Mouse (Mus musculus) limb, embryonic 12.5 days (tissue): ENCODE measurements around the gene Eepd1. TPM values are rescaled to one million over a fixed set of nuclear protein-coding genes. Genes with fewer than 3 reads are reported as not detected.

Experiments
- ATAC-seq: fragments of 200-750 bp; cut with Nextera tagmentation; 2 replicates; pipeline ENCODE4 v1.8.0; 2017; ENCODE audit warnings: low read depth, moderate TSS enrichment; ENCODE audit not compliant: insufficient number of reproducible peaks, insufficient read depth, low FRiP score, low TSS enrichment
- H3K27ac ChIP-seq: fragments of 300-500 bp; sonication (generic); 2 replicates; pipeline ENCODE4 v1.5.1; 2016; ENCODE audit warnings: mild to moderate bottlenecking, moderate library complexity
- H3K27me3 ChIP-seq: fragments of 300-500 bp; sonication (generic); 2 replicates; pipeline ENCODE4 v1.6.1; 2016; ENCODE audit warnings: mild to moderate bottlenecking, moderate library complexity
- H3K36me3 ChIP-seq: fragments of 300-500 bp; sonication (generic); 2 replicates; pipeline ENCODE4 v1.6.1; 2016; ENCODE audit warnings: mild to moderate bottlenecking, moderate library complexity
- H3K4me1 ChIP-seq: fragments of 300-500 bp; sonication (generic); replicated peaks from 2 replicates; pipeline ENCODE4 v1.6.1; 2016
- H3K4me2 ChIP-seq: fragments of 300-500 bp; sonication (generic); 2 replicates; pipeline ENCODE4 v1.6.1; 2016; ENCODE audit warnings: mild to moderate bottlenecking, moderate library complexity
- H3K4me3 ChIP-seq: fragments of 300-500 bp; sonication (generic); replicated peaks from 2 replicates; pipeline ENCODE4 v1.5.1; 2016; ENCODE audit warnings: mild to moderate bottlenecking
- H3K9ac ChIP-seq: fragments of 300-500 bp; sonication (generic); replicated peaks from 2 replicates; pipeline ENCODE4 v1.6.1; 2016; ENCODE audit warnings: mild to moderate bottlenecking, moderate library complexity
- H3K9me3 ChIP-seq: fragments of 300-500 bp; sonication (generic); 2 replicates; pipeline ENCODE4 v1.6.1; 2016; ENCODE audit warnings: mild to moderate bottlenecking, moderate library complexity
- WGBS: fragments of 180-500 bp; shearing (Covaris S2); methylation state at CpG from one replicate; pipeline ENCODE4 v1.1.7; 2016; 5-methylcytosine and 5-hydroxymethylcytosine counted together
- polyA plus RNA-seq: library from polyadenylated mRNA; unstranded; fragments of >200 nt; fragmentation: Nextera tagmentation; extraction: Ambion mirVana; gene quantifications from 2 replicates; pipeline ENCODE4 v1.2.1, GENCODE M21; 2016

The Eepd1 gene
- polyA plus RNA-seq, 1 experiment from 2014 or later: 24.1 TPM

DNA sequence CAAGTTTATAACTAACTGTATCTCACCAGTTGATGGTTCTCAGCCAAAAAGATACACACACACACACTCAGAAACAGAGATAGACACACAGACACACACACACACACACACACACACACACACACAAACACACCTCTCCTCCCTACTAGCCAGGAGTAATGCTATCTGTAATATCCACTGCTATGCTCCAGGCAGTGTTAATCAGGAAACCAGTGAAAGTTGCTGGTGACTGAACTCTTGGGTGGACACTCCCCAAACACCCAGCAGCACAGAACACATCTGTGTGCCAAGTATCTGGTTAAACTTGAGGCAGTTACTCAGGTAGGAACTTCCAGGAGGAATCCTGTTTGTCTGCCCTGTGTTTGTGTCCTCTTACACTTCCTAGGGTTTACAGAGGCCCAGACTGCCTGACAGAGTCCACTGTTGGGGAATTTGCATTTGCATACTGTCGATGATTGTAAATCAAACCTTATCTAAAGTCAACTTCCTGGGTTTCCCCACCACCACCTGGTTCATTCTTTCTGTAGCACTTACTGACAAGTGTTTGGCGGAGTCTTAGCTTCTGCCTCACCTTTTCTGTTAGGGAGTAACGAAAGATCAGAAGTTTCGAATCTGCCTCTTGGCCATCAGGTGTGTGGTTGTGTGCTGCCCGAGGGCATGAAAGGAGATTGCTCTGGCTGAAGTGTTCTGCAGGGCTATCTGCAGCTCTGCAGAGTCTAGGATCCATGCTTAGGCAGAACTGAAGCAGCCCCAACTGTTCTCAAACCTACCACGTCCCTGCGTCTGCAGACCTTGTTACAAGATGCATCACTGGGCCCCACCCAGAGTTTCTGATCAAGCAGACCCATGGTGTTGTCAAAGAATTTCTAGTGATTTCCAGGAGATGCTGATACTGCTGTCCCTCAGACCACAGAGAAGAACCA is 97.6 kb downstream of the Eepd1 start:
- no peak for ATAC-seq
- whole genome bisulfite sequencing: 79% methylated on average over 7 of the region's 7 CpGs
- no peaks in the 10 kb centered on the region for H3K9me3 ChIP-seq

DNA sequence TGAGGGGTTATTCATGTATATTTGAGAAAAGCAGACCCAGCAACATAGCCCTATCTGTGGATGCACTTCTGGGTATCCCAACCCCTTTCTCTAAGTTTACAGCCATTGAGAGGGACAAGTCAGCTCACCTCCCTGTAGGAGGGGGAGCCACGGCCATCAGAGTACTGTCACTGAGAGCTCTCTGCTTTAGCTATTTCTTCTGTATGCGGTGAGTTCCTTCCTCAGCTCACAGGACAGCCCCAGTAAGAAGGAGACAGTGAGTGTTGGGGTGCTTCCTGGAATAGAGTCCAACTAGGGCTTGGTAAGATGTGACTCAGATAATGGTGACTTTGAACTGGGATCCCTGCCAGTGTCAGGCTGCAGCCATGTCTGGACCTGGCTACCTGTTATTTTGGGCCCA is 102.3 kb downstream of the Eepd1 start:
- Histone ChIP-seq H3K4me3 (no peak overlapping the region), H3K27me3 (no peaks in the 10 kb centered on the region), H3K4me2 (no peak overlapping the region), H3K9me3 (no peaks in the 10 kb centered on the region), H3K9ac (no peak overlapping the region), H3K4me1 (no peaks in the 10 kb centered on the region), H3K36me3 (peaks cover 4% of the 10 kb centered on the region; the same call in 1 of the 2 replicates), H3K27ac (no peak overlapping the region)
- WGBS: 87% methylated on average over 2 of the region's 2 CpGs
- no peak for ATAC-seq

More for the DNA sequence above, 97.6 kb downstream of the Eepd1 start:
- Histone ChIP-seq H3K27ac (no peak overlapping the region), H3K36me3 (no peaks in the 10 kb centered on the region), H3K4me2 (no peak overlapping the region), H3K27me3 (no peaks in the 10 kb centered on the region), H3K4me3 (no peak overlapping the region), H3K4me1 (peaks cover 8% of the 10 kb centered on the region), H3K9ac (no peak overlapping the region)

DNA sequence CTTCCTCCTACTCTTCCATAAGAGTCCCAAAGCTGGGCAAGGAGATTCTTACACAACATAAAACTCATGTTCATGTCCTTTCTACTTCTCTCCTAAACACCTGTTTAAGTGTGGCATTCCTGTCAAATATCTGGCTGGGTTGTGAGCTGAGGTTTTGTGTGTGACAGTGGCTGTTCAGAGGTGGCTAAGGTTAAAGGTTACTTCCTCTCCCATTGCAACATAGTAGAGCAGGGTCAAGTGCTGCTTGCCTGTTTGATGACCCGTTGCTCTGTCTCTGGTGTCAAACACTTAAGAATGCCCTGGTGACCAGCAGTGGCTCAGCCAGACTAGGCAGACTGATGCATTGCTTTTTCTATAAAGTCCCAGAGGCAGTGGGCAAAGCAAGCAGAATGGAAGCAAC is 104.3 kb downstream of the Eepd1 start:
- Histone ChIP-seq H3K9ac (no peak overlapping the region), H3K36me3 (peaks cover 13% of the 10 kb centered on the region; the same call in 1 of the 2 replicates), H3K27ac (no peak overlapping the region), H3K4me2 (no peak overlapping the region), H3K9me3 (no peaks in the 10 kb centered on the region), H3K4me3 (no peak overlapping the region), H3K4me1 (no peaks in the 10 kb centered on the region), H3K27me3 (no peaks in the 10 kb centered on the region)
- 76% methylated on average over 1 of the region's 1 CpGs for WGBS
- ATAC-seq: no peak

DNA sequence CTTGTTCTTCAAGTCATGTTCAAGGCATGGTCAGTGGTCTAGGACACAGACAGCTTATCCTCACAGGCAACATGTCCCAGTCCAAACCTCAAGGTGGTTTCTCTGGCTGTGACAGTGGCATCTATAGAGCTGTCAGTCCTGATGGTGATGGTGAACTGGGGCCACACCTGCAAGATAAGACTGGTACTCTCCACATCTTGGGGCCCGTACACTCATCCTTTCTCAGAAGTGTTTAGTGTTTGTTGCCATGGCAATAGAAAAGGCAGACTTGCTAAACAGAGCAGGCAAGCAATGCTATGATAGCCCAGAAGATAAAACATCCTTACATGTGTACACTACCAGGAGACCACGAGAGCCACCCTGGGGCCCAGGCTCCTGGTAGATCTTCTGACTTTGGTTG is 107.2 kb downstream of the Eepd1 start:
- Histone ChIP-seq H3K36me3 (peaks cover 13% of the 10 kb centered on the region; the same call in 1 of the 2 replicates), H3K4me3 (no peak overlapping the region), H3K9ac (no peak overlapping the region), H3K4me2 (no peak overlapping the region), H3K9me3 (no peaks in the 10 kb centered on the region), H3K4me1 (peaks cover 10% of the 10 kb centered on the region), H3K27me3 (no peaks in the 10 kb centered on the region), H3K27ac (no peak overlapping the region)
- no peak for ATAC-seq
- WGBS: 78% methylated on average over 2 of the region's 2 CpGs

DNA sequence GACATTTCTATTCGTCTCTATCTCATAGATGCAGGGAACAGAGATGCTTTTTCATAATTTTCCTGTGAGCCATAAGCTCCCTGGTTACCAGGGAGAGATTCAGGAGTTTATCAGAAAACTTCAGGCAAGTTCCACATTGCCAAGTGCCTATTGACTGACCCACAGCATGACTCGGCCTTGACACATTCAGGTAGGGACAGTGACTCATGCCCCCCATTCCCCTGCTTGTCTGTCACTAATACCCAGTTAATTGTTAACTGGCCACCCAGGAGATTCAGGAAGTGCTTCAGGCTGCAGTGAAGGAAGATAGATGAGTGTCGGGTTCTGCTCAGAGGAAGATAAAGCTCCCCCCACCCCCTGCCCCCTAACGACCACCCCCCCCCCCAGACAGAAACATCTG is 109.4 kb downstream of the Eepd1 start:
- Histone ChIP-seq H3K4me3 (no peak overlapping the region), H3K27ac (no peak overlapping the region), H3K9ac (no peak overlapping the region), H3K9me3 (no peaks in the 10 kb centered on the region), H3K4me1 (peaks cover 10% of the 10 kb centered on the region), H3K27me3 (no peaks in the 10 kb centered on the region), H3K36me3 (peaks cover 17% of the 10 kb centered on the region; the same call in 1 of the 2 replicates), H3K4me2 (no peak overlapping the region)
- ATAC-seq: no peak
- WGBS: 40% methylated on average over 4 of the region's 4 CpGs

DNA sequence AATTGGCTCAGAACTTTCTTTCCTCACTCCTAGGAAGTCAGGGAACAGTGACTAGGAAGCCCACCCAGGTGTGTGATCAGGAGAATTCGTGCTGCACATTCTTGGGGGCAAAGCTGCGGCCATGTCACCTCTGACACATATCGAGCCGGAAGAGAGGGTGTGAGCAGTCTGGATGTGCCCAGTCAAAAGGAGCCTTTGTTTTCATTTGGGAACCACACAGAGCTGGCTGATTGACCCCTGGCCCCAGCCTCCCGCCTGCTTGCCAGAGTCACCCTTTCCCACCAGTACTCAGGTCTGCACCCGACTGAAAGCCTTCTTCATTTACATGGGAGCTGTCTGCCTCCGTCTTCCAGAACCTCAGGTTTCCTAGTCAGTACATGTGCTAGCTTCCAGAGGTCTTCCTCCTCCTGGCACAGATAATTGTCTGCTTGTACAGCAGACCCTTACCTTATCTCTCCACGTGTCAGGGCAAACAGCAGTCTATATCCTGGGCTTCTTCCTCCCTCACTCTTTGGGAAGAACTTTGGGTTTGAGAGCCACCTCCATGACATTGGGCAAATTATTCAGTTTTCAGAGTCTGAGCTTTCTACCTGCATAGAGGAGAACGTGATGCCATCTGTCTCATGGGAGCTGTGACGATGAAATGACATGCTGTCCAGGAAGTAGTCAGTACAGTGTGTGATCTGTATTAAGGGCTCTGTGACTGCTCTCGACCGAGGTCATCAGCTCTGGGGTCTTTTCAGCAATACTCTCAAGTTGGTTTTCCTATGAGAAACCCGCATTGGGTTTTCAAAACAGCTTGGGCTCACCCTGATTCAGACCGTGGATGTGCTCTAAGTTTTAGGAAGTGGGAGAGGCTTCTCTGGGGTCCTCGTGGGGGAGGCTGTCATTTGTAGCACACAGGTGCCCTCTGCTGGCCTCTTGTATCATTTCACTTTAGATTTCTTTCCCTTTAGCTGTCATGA is 110.3 kb downstream of the Eepd1 start:
- peak overlapping the region; percentile 28 for H3K4me2 ChIP-seq
- WGBS: 34% methylated on average over 15 of the region's 15 CpGs
- H3K9me3 ChIP-seq: no peaks in the 10 kb centered on the region
- H3K27me3 ChIP-seq: no peaks in the 10 kb centered on the region
- ATAC-seq: peak; percentile 58
- H3K27ac ChIP-seq: no peak overlapping the region
- peaks cover 10% of the 10 kb centered on the region for H3K4me1 ChIP-seq
- no peak overlapping the region for H3K9ac ChIP-seq
- no peak overlapping the region for H3K4me3 ChIP-seq
- H3K36me3 ChIP-seq: peaks cover 17% of the 10 kb centered on the region; the same call in 1 of the 2 replicates

DNA sequence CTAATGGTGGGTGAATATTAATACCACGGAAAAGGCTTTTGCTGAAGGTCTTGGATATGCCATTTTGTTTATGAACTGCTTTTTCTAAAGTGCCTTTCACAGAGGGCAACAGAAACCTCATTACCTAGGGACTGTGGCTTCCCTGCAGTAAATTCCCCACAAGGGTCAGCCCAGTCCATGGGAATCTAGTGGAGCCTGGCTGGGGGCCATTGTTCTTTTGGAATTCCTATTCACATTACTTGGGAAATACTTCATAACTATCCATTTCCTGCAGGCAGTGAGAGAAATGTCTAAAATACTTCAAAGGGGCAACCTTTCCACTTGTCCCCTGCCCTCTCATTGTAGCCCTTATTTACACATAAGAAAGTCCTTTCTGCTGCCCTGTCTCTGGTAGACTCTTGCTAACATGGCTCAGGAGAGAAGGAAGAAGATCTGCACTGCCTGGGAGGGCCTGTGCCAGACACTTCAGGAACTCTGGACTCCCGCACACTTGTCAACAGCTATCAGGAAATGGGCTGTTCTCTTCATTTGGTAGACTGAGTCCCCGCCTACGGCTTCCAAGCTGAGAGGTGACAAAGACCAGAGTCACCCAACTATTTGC is 111.1 kb downstream of the Eepd1 start:
- peaks cover 15% of the 10 kb centered on the region; the same call in 1 of the 2 replicates for H3K36me3 ChIP-seq
- no peak; the same call in 1 of the 2 replicates for ATAC-seq
- 51% methylated on average over 4 of the region's 4 CpGs for WGBS
- H3K4me3 ChIP-seq: no peak overlapping the region
- H3K27ac ChIP-seq: no peak overlapping the region
- H3K27me3 ChIP-seq: no peaks in the 10 kb centered on the region
- H3K4me2 ChIP-seq: no peak overlapping the region
- H3K9ac ChIP-seq: no peak overlapping the region
- H3K4me1 ChIP-seq: peaks cover 10% of the 10 kb centered on the region
- no peaks in the 10 kb centered on the region for H3K9me3 ChIP-seq

DNA sequence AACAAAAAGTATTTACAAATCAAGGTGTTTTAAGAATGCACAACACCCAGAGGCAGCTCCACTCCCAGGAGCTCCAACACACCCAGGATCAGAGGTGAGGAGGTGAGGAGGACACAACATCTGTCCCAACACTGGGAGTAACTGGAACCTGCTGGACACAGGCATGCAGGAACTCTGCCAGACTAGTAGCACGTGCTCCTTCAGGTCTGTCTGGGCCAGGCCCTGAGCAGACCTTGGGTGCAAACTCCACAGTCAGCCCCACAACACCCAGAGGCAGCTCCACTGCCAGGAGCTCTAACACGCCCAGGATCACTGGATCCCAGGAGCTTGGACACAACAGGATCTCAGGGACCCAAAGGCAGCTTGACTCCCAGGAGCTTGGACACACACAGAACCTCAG is 143.4 kb downstream of the Eepd1 start:
- H3K4me3 ChIP-seq: no peak overlapping the region
- 70% methylated on average over 2 of the region's 2 CpGs for WGBS

DNA sequence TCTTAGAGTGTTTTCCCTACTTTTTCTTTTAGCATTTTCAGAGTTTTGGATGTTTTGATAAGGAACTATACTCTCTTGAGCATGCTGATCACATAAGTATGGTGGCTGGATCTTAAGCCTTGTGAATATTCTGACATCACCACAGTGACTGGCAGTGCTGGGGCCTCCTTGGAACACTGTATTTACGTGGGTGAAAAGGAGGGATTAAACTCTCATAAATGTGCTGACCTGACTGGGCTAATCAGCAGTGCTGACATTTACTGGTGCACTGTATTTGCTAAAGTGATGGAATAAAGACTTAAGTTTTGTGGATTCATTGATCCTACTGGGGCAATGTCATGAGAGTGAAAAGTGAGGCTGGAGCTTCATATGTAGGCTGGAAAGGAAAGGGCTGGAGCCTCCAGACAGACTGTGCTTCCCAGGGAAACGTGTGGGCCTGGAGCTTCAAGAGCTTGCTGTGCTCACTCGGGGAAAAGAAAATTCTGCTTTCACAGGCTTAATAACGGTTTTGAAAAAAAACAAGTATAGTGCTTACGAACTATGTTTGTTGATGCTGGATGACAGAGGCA is 148.3 kb downstream of the Eepd1 start:
- H3K4me3 ChIP-seq: no peak overlapping the region
- H3K36me3 ChIP-seq: no peaks in the 10 kb centered on the region
- no peak overlapping the region for H3K4me2 ChIP-seq
- no peak overlapping the region for H3K9ac ChIP-seq
- H3K27me3 ChIP-seq: no peaks in the 10 kb centered on the region
- H3K9me3 ChIP-seq: no peaks in the 10 kb centered on the region
- no peak overlapping the region for H3K27ac ChIP-seq
- no peaks in the 10 kb centered on the region for H3K4me1 ChIP-seq
- no peak for ATAC-seq
- 62% methylated on average over 5 of the region's 5 CpGs for WGBS

More for the DNA sequence above, 143.4 kb downstream of the Eepd1 start:
- ATAC-seq: no peak
- Histone ChIP-seq H3K9ac (no peak overlapping the region), H3K4me1 (no peaks in the 10 kb centered on the region), H3K27me3 (no peaks in the 10 kb centered on the region), H3K36me3 (no peaks in the 10 kb centered on the region), H3K4me2 (no peak overlapping the region), H3K27ac (no peak overlapping the region), H3K9me3 (no peaks in the 10 kb centered on the region)
